Mouse (Mus musculus) kidney, adult 2 months (tissue): Measurements from ENCODE around the gene Fdxr.

Source experiments
- CTCF ChIP-seq: fragments of 200-500 bp; conservative IDR thresholded peaks from 2 replicates; pipeline ENCODE4 v1.5.1; 2011; ENCODE audit warnings: low read depth, mild to moderate bottlenecking, control low read depth, low read length, moderate library complexity, mixed read lengths; ENCODE audit not compliant: insufficient read depth, insufficient read length
- POLR2A ChIP-seq: fragments of 200-500 bp; IDR thresholded peaks from one replicate; pipeline ENCODE4 v1.6.1; 2011; ENCODE audit warnings: low read depth, low read length, control low read depth

DNA sequence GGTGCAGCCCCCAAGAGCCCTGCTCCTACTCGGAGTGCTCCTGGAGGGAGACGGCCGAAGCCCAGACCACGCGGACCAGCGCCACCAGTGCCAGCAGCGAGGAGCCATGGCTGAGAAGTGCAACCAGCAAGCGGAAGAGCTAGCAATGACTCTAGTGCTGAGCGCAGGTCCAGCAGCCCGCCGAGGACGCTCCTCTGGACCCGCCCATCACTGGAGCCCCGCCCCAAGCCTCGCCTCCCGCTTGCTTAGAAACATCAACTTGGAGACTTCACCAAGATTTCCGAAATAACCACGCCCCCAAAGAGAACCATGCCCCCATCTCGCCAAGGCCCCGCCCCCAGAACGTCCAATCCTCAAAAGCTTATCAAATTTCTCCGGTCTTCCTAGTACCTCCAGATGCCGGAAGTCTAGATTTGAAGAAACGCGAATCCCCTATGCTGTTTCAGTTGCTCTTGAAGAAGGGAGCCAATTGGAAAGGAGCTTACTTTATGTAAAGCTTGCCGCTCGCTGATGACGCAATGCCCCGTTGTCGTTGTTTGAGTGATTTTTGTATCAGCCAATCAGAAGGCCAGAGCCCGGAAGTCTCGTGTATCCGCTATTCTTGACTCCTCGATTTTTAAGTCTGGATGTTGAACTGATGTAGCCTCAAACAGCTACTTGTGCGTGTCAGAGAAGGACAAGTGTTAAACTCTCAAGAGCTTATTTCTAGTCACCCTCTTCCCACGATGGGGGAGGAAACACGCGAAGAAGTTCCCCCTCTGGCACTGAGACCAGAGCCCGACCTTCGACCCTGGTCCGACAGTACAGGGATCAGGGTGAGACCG is at the start of gene Fdxr:
- TF ChIP-seq POLR2A (peak; percentile 94), CTCF (no peak)
